Mouse (Mus musculus) liver, embryonic 13.5 days (tissue): ENCODE data around the gene Tnks2. TPM values are rescaled to one million over a fixed set of nuclear protein-coding genes. Genes with fewer than 3 reads are reported as not detected.

Experiments
- ATAC-seq: fragments of 200-750 bp; cut with Nextera tagmentation; 2 replicates; pipeline ENCODE4 v1.8.0; 2017; ENCODE audit warnings: low read depth, mild to moderate bottlenecking, moderate number of reproducible peaks, moderate library complexity
- DNase-seq: peaks from one replicate; pipeline ENCODE4 v3.0.0; 2022
- H3K27ac ChIP-seq: fragments of 300-500 bp; sonication (generic); 2 replicates; pipeline ENCODE4 v1.5.1; 2015; ENCODE audit warnings: moderate library complexity, mild to moderate bottlenecking, inconsistent platforms
- H3K27me3 ChIP-seq: fragments of 300-500 bp; sonication (generic); 2 replicates; pipeline ENCODE4 v1.6.1; 2015; ENCODE audit warnings: mild to moderate bottlenecking, inconsistent platforms
- H3K36me3 ChIP-seq: fragments of 300-500 bp; sonication (generic); 2 replicates; pipeline ENCODE4 v1.6.1; 2015; ENCODE audit warnings: mild to moderate bottlenecking, inconsistent platforms
- H3K4me1 ChIP-seq: fragments of 300-500 bp; sonication (generic); replicated peaks from 2 replicates; pipeline ENCODE4 v1.6.1; 2015; ENCODE audit warnings: inconsistent platforms
- H3K4me2 ChIP-seq: fragments of 300-500 bp; sonication (generic); 2 replicates; pipeline ENCODE4 v1.6.1; 2015; ENCODE audit warnings: inconsistent platforms, mild to moderate bottlenecking, moderate library complexity
- H3K4me3 ChIP-seq: fragments of 300-500 bp; sonication (generic); replicated peaks from 2 replicates; pipeline ENCODE4 v1.5.1; 2015; ENCODE audit warnings: mild to moderate bottlenecking, inconsistent platforms
- H3K9ac ChIP-seq: fragments of 300-500 bp; sonication (generic); 2 replicates; pipeline ENCODE4 v1.6.1; 2015; ENCODE audit warnings: mild to moderate bottlenecking, inconsistent platforms
- H3K9me3 ChIP-seq: fragments of 300-500 bp; sonication (generic); replicated peaks from 2 replicates; pipeline ENCODE4 v1.6.1; 2016; ENCODE audit warnings: inconsistent platforms
- WGBS: fragments of 180-500 bp; shearing (Covaris S2); methylation state at CpG from one replicate; pipeline ENCODE4 v1.1.7; 2015; ENCODE audit not compliant: insufficient replicate concordance; 5-methylcytosine and 5-hydroxymethylcytosine counted together
- polyA plus RNA-seq: library from polyadenylated mRNA; unstranded; fragments of >200 nt; fragmentation: Nextera tagmentation; extraction: Ambion mirVana; gene quantifications from 2 replicates; pipeline ENCODE4 v1.2.1, GENCODE M21; 2015

Tnks2 gene
- polyA plus RNA-seq, 1 experiment from 2014 or later = 14.5 TPM

DNA sequence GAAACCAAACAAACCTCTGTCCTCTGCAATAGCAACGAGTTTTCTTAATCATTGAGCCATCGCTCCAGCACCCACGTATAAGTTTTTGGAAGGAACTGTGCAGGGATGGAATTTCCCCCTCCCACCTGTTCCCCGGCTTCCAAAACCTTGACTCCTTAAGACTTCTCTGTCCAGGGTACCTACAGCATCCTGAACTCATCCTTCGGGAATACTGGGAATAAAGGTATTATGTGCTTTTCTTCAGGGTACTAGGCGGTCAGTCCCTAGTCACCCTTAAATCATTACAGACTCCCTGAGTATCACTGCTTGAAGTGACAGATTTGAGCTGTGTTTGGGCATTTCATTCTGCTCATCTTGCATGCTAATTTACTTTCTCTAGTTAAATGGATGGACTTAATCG, 69.3 kb downstream of the Tnks2 start:
- WGBS = 45% methylated on average over 7 of the region's 7 CpGs
- DNase-seq = no peak
- no peak overlapping the region for H3K9ac ChIP-seq
- no peaks in the 10 kb centered on the region for H3K9me3 ChIP-seq
- H3K27ac ChIP-seq = no peak overlapping the region
- ATAC-seq = no peak
- peaks cover 8% of the 10 kb centered on the region; the same call in 1 of the 2 replicates for H3K4me1 ChIP-seq
- H3K4me2 ChIP-seq = peak overlapping the region; percentile 84
- H3K36me3 ChIP-seq = no peaks in the 10 kb centered on the region
- H3K4me3 ChIP-seq = 0 out of 2 replicates have a peak overlapping the region, but pooled peaks have one; percentile 64
- peaks cover 28% of the 10 kb centered on the region for H3K27me3 ChIP-seq

DNA sequence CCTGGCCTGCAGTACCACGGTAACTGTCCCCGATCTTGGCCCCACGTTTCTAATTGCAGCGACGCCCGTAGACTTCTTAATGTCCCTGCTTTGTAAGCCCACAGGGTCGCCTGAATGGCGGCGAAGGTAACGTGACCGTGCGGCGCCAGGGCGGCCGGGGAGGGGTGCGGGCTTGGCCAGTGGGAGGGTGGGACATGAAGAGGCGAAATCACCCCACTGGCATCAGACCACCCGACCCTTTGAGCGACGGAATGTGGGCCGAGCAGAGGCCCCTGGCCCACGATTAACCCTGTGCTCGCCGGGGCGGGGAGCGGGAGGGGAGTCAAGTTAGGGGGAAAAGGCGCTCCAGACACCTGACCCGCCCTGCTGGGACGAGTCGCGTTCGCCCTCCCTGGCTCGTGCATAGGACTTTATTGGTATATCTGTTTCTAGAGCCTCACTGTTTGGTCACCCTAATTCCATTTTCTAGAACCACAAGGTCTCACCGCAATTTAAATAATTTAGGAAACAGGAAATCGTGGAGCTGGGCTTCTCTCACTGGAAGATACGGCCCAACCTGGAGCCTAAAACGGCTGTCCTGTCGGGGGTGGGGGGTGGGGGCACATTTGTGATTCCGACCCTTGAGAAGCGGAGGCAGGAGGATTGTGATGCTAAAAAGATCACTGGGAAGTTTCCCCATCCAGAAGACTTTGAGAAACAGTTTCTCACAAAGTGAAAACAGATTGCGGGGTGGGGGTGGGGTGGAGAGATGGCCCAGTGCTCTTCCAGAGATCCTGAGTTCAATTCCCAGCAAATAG, 70.4 kb downstream of the Tnks2 start:
- Histone ChIP-seq H3K9ac (peak overlapping the region; percentile 63), H3K9me3 (no peaks in the 10 kb centered on the region), H3K4me1 (peaks cover 8% of the 10 kb centered on the region; the same call in 1 of the 2 replicates), H3K4me3 (peak overlapping the region; percentile 64), H3K27me3 (peaks cover 28% of the 10 kb centered on the region), H3K27ac (no peak overlapping the region), H3K4me2 (peak overlapping the region; percentile 84), H3K36me3 (no peaks in the 10 kb centered on the region)
- peak; percentile 62 for ATAC-seq
- DNase-seq = peak; percentile 8
- 2% methylated on average over 41 of the region's 41 CpGs for WGBS

- Histone ChIP-seq H3K27ac (no peak overlapping the region), H3K9ac (no peak overlapping the region), H3K27me3 (peaks cover 35% of the 10 kb centered on the region), H3K4me2 (no peak overlapping the region), H3K4me3 (no peak overlapping the region), H3K9me3 (no peaks in the 10 kb centered on the region), H3K4me1 (peaks cover 3% of the 10 kb centered on the region; the same call in 1 of the 2 replicates), H3K36me3 (no peaks in the 10 kb centered on the region)
- no peak for ATAC-seq
- WGBS = 60% methylated on average over 3 of the region's 3 CpGs
- DNase-seq = no peak
Measured at GRCm38 (mm10) chr19:36909150-36909549, 75.1 kb downstream of the Tnks2 start.

DNA sequence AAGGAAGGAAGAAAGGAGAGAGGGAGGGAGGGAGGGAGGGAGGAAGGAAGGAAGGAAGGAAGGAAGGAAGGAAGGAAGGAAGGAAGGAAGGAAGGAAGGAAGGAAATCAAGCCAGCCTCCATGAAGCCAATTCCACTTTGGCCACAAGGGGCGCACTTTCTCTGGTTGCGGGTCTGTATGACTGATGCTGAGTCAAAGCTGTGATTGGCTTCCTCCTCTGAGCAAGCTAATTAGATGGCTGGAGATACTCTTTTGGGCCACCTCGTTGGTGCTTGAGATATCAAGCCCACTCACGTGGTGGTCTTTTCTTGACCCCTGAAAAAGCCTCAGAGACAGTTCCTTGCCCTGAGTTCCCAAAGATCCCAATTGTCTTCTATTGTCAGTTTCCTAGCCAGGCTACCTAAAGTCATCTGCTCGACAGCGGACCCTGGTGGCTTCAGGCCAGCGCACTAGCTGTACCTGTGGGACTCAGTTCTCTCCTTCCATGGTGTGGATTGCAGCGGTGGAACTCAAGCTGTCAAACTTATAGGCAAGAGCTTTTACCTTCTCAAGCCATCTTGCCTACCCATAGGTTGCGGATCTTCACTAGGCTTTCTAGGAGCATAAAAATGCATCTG, 75.8 kb downstream of the Tnks2 start:
- no peak overlapping the region for H3K4me3 ChIP-seq
- no peak overlapping the region for H3K27ac ChIP-seq
- no peak overlapping the region for H3K9ac ChIP-seq
- ATAC-seq = peak; percentile 61; the same call in 1 of the 2 replicates
- 21% methylated on average over 9 of the region's 9 CpGs for WGBS
- no peaks in the 10 kb centered on the region for H3K4me1 ChIP-seq
- no peaks in the 10 kb centered on the region for H3K36me3 ChIP-seq
- H3K4me2 ChIP-seq = no peak overlapping the region
- H3K27me3 ChIP-seq = peaks cover 29% of the 10 kb centered on the region
- DNase-seq = peak; percentile 55
- no peaks in the 10 kb centered on the region for H3K9me3 ChIP-seq

- no peaks in the 10 kb centered on the region for H3K9me3 ChIP-seq
- no peak for ATAC-seq
- H3K27me3 ChIP-seq = peaks cover 29% of the 10 kb centered on the region
- no peak for DNase-seq
- 35% methylated on average over 12 of the region's 12 CpGs for whole genome bisulfite sequencing
- no peaks in the 10 kb centered on the region for H3K4me1 ChIP-seq
- no peak overlapping the region for H3K27ac ChIP-seq
- H3K36me3 ChIP-seq = no peaks in the 10 kb centered on the region
- no peak overlapping the region for H3K4me2 ChIP-seq
- H3K4me3 ChIP-seq = no peak overlapping the region
- no peak overlapping the region for H3K9ac ChIP-seq
Measured at GRCm38 (mm10) chr19:36910424-36911045, 76.5 kb downstream of the Tnks2 start.

DNA sequence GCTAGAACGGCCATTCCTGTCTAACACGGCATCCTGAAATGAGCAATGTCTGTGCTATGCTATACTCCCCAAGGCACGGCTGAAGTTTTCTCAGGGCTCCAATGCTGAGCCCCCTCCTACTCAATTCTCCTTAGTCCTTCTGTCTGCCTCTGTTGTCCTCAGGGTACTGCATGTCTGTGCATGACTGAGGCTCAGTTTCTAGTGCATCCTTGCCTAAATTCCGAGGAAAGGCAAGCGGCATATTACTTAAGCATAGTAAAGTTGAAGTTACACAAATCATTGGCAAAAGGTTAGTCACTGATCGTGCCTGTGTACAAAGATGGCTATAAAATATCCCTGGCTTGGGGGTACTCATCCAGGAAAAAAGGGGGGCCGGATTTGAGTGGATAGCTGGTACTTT, 79.0 kb downstream of the Tnks2 start:
- Histone ChIP-seq H3K4me2 (no peak overlapping the region), H3K4me1 (peaks cover 9% of the 10 kb centered on the region), H3K27me3 (peaks cover 36% of the 10 kb centered on the region), H3K9me3 (no peaks in the 10 kb centered on the region), H3K36me3 (no peaks in the 10 kb centered on the region), H3K9ac (no peak overlapping the region), H3K27ac (no peak overlapping the region), H3K4me3 (no peak overlapping the region)
- DNase-seq (no peak), ATAC-seq (no peak)
- WGBS = 69% methylated on average over 7 of the region's 7 CpGs

- H3K27me3 ChIP-seq = peaks cover 33% of the 10 kb centered on the region
- DNase-seq (no peak), ATAC-seq (no peak)
- no peak overlapping the region for H3K27ac ChIP-seq
- H3K36me3 ChIP-seq = no peaks in the 10 kb centered on the region
- 67% methylated on average over 4 of the region's 4 CpGs for WGBS
- H3K4me3 ChIP-seq = no peak overlapping the region
- no peak overlapping the region for H3K9ac ChIP-seq
- no peaks in the 10 kb centered on the region for H3K9me3 ChIP-seq
- peaks cover 28% of the 10 kb centered on the region for H3K4me1 ChIP-seq
- no peak overlapping the region for H3K4me2 ChIP-seq
Measured at GRCm38 (mm10) chr19:36916206-36916605, 82.2 kb downstream of the Tnks2 start.

DNA sequence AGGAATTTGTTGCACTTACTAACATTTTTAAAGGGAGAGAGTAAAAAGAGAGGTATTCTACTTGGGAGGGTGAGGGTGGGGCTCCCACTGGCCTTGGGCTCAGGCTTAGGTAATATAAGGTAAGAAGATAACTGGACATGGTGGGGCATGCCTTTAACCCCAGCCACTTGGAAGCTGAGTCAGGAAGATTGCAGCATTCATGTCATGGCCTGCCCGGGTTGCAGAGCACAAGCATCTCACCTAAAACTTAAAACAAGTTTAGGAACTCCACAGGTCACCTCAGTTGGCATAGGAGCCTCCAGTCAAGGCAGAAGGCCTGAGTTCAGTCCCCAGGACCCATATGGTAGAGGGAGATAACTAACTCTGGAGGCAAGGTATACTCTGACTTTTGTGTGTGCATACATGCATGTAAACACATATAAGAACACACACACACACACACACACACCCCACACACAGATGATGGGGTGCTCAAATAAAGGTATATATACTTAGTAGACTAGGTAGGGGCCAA, 82.9 kb downstream of the Tnks2 start:
- no peaks in the 10 kb centered on the region for H3K36me3 ChIP-seq
- peaks cover 30% of the 10 kb centered on the region for H3K27me3 ChIP-seq
- DNase-seq (no peak), ATAC-seq (no peak)
- H3K9ac ChIP-seq = no peak overlapping the region; the same call in 1 of the 2 replicates
- H3K4me2 ChIP-seq = no peak overlapping the region
- WGBS = 74% methylated on average over 1 of the region's 1 CpGs
- no peaks in the 10 kb centered on the region for H3K9me3 ChIP-seq
- no peak overlapping the region for H3K4me3 ChIP-seq
- peaks cover 28% of the 10 kb centered on the region for H3K4me1 ChIP-seq
- no peak overlapping the region for H3K27ac ChIP-seq

- peaks cover 21% of the 10 kb centered on the region for H3K27me3 ChIP-seq
- peak overlapping the region; percentile 68 for H3K27ac ChIP-seq
- H3K4me3 ChIP-seq = peak overlapping the region; percentile 78
- H3K4me2 ChIP-seq = peak overlapping the region; percentile 92
- H3K36me3 ChIP-seq = no peaks in the 10 kb centered on the region
- H3K9ac ChIP-seq = peak overlapping the region; percentile 77
- under 1% methylated on average over 85 of the region's 85 CpGs for WGBS
- no peaks in the 10 kb centered on the region for H3K9me3 ChIP-seq
- DNase-seq = peak; percentile 66
- peaks cover 28% of the 10 kb centered on the region for H3K4me1 ChIP-seq
- peak; percentile 79 for ATAC-seq
Measured at GRCm38 (mm10) chr19:36918441-36919301, 84.6 kb downstream of the Tnks2 start.

DNA sequence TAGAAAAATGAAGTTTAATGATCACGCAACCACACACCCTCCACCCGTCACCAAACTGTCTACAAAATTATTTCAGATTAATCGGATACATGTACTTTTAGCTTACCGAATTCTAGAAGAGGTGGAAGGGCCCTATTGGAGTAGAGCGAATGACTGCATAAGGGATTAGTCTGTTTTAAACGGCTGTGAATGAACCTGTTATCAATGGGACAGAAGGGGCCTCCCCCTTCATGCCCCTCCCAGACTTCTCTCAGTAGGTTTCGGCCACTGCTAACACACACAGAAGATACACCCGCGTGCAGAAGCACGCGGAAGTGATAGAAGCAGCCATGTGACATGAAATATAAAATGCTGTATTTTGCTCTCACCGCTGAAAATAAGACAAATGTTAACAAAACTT, 85.4 kb downstream of the Tnks2 start, which contains the start of gene Fgfbp3:
TSS of gene Fgfbp3 (minus strand) at position 150 of the 400 bp plus-strand sequence.
- ATAC-seq = peak; percentile 86
- Histone ChIP-seq H3K9me3 (no peaks in the 10 kb centered on the region), H3K4me2 (peak within 1 kb of the TSS; percentile 92), H3K36me3 (no peaks in the 10 kb centered on the region), H3K4me3 (peak within 1 kb of the TSS; percentile 78), H3K4me1 (peaks cover 28% of the 10 kb centered on the region), H3K27ac (peak within 1 kb of the TSS; percentile 68), H3K27me3 (peaks cover 21% of the 10 kb centered on the region), H3K9ac (peak within 1 kb of the TSS; percentile 77)
- DNase-seq = peak; percentile 50
- 4% methylated on average over 12 of the region's 12 CpGs for WGBS
